Mouse (Mus musculus) brain, embryonic 14.5 days (tissue): ENCODE data around the gene Dld. TPM values are rescaled to one million over a fixed set of nuclear protein-coding genes. Genes with fewer than 3 reads are reported as not detected.
A peak's percentile ranks its signal among the peaks of the same experiment; 100 is the strongest.

Source experiments
- DNase-seq: peaks from one replicate; pipeline ENCODE4 v3.0.0-alpha.2; 2011; ENCODE audit warnings: low read depth
- CTCF ChIP-seq: fragments of 200-500 bp; IDR thresholded peaks from 2 replicates; pipeline ENCODE4 v1.5.1; 2012; ENCODE audit warnings: inconsistent platforms, mild to moderate bottlenecking, moderate library complexity, borderline replicate concordance; ENCODE audit not compliant: insufficient read depth, insufficient read length; ENCODE audit errors: extremely low read depth
- POLR2A ChIP-seq: fragments of 200-500 bp; IDR thresholded peaks from 2 replicates; pipeline ENCODE4 v1.6.1; 2012; ENCODE audit warnings: mild to moderate bottlenecking, inconsistent platforms, borderline replicate concordance; ENCODE audit not compliant: poor library complexity, insufficient read depth, insufficient read length, severe bottlenecking; ENCODE audit errors: extremely low read depth
- polyA plus RNA-seq: library from polyadenylated mRNA; depleted of rRNA; stranded (reverse); fragments of >200 nt; gene quantifications from 2 replicates; pipeline ENCODE4 v1.2.3, GENCODE M21; 2012

Gene Dld
- polyA plus RNA-seq, 1 experiment: 62.7 TPM

DNA sequence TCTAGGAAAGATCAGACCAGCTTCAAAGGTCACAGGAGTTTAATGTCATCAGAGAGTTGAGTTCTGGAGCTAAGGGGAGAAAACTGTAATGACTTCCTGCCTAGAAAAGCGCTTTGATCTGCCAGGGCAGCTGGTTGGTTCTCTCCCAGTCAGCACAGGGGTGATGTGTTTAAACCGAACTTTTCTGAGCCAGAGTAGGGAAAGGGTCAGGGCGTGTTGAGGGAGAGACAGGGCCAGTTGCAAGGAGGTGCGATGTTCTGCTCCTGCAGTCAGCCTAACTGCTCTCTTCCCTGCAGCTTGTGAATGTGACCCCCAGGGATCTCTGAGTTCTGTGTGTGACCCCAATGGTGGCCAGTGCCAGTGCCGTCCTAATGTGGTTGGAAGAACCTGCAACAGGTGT is 49.0 kb downstream of the Dld start:
- TF ChIP-seq POLR2A (no peak), CTCF (no peak)
- no peak for DNase-seq

DNA sequence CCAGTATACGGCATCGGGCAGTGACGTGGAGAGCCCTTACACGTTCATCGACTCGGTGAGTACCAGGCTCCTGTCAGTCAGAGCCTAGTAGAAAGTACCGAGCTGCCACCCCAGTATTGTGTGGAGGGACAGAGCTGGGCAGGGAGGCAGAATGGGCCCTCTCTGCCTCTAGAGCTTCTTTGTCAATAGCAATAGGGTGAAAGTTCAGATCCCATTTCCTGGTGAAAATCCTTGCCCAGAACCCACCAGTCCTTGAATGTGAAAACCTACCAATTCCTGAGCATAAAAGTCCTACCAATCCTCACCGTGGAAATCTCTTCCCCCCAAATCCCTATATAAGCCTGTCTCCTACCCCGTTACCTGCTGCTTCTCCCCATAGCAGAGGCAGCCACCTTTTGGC is 51.0 kb downstream of the Dld start:
- TF ChIP-seq POLR2A: no peak
- TF ChIP-seq CTCF: no peak
- DNase-seq: no peak

DNA sequence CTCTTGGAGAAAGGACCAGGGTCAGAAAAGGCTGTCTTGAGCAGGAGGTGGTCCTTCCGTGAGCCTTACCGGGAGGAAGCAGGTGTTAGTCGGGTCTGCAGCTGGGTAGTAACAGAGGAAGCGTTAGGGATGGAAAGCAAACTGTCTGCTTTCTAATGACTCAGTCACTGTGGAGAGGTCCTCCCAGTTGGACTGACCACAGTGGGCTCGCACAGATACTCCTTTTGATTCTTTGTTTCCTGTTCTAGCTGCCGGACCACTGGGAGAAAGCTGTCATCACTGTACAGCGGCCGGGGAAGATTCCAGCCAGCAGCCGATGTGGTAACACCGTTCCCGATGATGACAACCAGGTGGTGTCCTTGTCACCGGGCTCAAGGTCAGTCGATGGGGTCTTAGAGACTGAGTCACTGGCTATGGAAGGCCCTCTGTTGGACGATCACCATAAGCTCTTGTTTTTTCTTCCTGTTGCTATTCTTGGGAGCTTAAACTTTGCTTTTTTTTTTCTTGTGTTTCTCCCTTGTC is 51.5 kb downstream of the Dld start:
- DNase-seq: no peak
- no peak for TF ChIP-seq CTCF
- TF ChIP-seq POLR2A: no peak

DNA sequence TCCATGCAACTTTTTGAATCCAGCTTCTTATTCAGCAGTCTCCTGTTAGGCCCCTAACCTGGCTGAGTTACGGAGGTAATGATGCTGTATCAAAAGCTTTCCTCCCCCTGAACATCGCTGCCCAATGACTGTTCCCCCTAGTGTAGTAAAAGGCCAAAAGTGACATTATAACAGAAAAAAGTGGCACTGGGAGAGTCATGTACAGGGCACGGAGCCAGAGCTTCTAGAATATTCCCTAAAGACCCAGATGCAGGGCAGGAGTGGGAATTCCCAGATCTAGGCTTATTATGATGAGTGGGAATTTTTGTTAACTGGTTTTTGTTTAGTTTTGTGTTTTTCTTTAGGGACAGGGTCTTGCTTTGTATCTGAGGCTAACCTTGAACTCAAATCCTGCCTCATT is 52.1 kb downstream of the Dld start:
- no peak for TF ChIP-seq POLR2A
- TF ChIP-seq CTCF: no peak
- DNase-seq: no peak

DNA sequence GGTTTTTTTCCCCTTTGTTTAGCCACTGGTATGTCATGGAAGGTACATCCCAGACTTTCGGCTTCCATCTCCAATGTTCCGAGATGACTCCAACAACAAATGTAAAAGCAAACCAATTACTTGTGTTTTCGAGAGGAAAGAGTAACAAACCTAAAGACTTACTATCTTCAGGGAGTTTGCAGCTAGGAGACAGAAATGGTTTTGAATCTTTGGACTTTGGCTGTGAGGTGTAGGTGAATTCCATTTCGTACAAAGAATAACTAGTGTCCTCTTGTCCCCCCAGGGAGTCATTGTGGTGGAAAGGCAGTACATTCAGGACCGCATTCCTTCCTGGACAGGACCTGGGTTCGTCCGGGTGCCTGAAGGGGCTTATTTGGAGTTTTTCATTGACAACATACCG is 52.7 kb downstream of the Dld start:
- TF ChIP-seq POLR2A (no peak), CTCF (no peak)
- DNase-seq: no peak

DNA sequence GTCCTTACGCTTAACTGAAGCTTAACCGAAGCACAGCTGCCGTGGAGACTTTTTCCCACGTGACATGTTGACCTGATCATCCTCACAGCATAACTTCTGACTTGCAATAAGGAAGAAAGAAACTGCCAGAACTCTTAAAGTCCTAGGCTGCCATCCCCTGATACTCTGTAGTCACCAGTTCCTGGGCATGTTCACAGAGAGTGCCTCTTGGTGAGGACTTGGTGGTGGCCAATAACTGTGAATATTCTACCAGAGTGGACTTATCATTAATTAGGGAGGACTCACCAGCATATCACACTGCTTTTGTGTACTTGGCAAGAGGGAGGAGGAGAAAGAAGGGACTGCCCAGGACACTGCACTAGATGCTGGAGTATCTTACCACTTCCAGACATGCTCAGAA is 53.1 kb downstream of the Dld start:
- DNase-seq: no peak
- no peak for TF ChIP-seq POLR2A
- TF ChIP-seq CTCF: no peak

DNA sequence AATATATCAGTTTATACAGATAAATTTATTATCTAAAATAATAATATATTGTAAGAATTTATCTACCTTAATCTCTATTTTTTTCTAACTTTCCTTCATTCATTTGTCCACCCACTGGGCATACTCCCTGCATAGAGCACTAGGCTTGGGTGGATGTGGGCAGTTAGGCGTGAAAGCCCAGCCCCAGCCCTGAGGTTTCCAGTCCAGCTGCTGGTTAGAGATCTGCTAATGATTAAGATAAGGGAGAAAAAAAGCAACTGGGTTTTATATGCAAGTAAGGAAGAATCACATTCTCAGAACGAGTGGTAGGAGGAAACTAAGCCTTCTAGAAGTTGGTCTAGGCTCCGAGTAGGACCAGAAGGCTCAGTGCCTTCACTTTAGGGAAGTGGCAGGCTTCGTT is 55.2 kb downstream of the Dld start:
- no peak for TF ChIP-seq CTCF
- DNase-seq: no peak

DNA sequence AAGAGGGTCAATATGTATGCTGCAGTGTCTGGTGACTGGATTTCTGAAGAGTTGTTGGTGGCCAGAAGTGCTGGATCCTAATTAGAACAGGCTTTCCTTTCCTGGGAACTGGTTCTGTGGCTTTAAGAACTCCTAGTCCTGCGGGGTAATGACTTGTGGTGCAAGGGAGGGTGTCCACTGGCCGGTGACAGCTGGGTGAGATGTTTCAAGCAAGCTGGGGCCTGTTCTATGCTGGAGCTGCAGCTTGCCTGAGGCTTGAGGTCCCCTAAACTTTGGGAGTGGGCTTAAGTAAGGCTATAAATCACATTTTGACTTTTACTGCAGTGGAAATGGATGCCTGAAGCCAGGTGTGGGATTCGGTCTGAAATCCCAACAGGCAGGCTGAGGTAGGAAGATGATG is 55.7 kb downstream of the Dld start:
- DNase-seq: no peak
- TF ChIP-seq CTCF: no peak
- no peak for TF ChIP-seq POLR2A

DNA sequence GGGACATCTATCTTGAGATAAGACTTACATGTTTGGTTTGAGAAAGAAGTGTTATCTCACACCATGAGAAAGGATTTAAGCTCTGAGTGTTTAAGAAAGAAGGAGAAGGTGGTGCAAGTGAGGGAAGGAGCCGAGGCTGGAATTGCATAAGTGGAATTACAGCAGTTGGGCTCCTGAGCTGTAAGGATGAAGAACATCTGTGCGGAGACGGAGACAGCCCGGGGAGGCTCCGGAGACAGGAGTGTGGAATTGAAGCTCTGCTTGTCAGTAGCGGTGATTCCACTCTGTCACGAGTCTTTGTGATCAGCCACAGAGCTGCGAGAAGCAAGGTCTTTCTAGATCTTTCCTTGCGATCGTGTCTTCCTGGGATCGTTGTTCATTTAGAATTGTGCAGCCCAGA is 56.3 kb downstream of the Dld start:
- TF ChIP-seq POLR2A (no peak), CTCF (no peak)
- no peak for DNase-seq

DNA sequence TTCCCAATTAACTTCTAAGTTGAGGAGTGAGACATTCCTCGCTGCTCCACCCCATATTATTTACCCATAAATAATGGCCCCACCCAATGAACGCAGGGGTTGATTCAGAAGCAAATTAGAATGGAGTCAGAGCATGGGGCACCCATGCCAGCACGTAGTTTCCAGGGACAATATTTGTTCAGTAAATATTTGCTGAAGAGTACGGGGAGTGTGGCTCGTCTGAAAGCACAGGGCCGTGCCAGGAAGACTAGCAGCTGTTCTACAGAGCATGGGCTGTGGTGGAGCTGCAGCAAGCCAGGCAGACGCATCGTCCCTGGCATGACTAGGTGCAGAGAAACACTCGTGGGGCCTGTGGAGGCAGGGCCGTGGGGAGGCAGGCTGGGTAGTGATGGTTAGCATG is 56.7 kb downstream of the Dld start:
- no peak for DNase-seq
- no peak for TF ChIP-seq CTCF
- no peak for TF ChIP-seq POLR2A

DNA sequence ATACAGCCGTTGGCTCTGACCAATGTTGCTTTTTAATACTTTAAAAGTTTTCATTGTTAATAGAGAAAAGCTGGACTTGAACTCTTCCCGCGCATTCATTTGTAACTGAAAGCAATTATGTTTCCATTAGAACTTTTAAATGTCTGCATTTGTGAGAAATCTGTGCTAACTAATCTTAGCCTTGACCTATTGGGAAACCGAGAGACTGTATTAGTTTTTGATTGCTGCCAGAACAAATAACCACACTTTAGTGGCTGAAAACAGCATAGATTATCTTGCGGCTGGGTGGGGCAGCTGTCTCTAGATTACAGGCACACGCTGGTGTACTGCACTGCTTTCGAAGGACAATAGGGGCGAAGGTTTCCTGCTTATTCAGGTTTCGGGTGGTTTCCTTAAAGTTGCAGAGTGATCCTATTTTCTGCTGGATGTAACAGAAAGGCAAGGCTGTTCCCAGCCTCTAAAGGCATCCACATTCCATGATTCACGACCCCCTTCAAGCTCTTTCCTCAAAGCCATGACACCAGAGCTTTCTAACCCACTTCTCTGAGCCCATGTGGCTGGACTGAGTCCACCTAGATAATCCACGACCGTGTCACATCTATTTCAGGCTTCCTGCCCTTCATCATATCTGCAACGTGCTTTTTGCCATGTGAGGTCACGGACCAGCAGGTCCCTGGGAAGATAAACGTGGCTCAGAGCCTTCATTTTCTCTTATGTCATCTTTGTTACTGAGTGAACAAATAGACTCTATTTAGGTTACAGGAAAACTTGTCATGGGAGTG is 57.7 kb downstream of the Dld start:
- TF ChIP-seq POLR2A (no peak), CTCF (no peak)
- DNase-seq: no peak

DNA sequence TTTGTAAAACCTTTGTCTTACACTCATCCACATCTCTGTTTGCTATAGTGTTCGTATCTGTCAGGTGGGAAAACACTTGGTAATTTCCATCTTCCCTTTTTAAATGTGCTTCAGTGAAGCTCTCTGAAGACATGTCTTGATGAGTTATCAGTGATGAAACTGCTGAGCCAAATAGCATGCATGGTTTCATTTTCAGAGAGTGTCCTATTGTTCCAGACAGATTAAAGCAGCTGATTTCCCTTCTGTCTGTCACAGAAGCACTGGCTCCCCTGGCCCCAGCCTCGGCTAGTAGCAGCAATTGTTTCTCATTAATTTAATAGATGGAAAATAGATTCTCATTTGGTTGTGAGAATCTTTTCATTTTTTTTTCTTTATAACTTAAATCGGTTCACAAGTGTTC is 60.3 kb downstream of the Dld start:
- TF ChIP-seq CTCF (no peak), POLR2A (no peak)
- peak; percentile 26 for DNase-seq

DNA sequence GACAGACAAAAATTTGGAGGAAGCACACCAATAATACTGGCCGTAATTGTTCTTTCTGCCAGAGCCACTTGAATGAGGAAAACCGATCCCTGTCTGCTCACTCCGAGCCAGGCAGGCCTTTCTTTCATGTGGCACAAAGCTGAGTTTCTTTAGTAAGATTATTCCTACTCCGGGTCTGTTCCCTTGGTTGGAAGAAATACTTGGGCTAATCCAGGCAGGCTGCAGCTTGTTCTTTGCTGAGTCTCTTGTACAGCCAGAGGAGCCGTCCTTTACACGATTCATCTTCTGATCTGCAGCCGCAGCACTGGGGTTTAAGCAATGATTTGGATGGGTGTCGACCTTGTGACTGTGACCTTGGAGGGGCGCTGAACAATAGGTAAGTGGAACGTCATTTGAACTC is 62.2 kb downstream of the Dld start:
- TF ChIP-seq POLR2A (no peak), CTCF (no peak)
- no peak for DNase-seq

DNA sequence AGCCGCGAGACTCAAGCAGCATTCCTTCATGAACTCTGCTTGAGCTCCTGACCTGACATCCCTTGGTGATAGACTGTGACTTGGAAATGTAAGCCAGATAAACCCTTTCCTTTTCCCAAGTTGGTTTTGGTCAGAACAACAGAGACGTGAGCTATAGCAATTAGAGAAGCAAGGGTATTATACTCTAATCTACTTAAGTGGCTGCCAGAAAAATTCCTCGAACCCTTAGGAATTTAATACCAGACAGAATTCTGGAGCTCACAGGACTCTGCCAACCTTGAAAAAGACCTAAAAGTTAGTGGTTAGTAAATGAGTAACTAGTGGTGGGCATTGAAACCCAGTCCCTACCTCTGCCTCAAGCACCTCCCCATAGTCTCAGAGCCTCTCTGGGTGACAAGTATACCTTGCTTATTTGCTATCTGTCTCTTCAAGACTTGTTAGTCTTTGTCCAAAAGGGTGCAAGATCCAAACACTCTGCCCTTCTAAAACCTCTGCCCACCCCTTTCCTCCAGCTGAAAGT is 67.6 kb downstream of the Dld start:
- TF ChIP-seq CTCF: no peak
- TF ChIP-seq POLR2A: no peak
- no peak for DNase-seq
